Mouse (Mus musculus) forebrain, embryonic 12.5 days (tissue): ENCODE results near the gene Cradd. TPM values are rescaled to one million over a fixed set of nuclear protein-coding genes. Genes with fewer than 3 reads are reported as not detected.

ENCODE experiments used
- ATAC-seq: fragments of 200-750 bp; cut with Nextera tagmentation; 2 replicates; pipeline ENCODE4 v1.8.0; 2017; ENCODE audit warnings: moderate TSS enrichment; ENCODE audit not compliant: low FRiP score
- H3K27ac ChIP-seq: fragments of 300-500 bp; sonication (generic); 2 replicates; pipeline ENCODE4 v1.5.1; 2016; ENCODE audit warnings: mild to moderate bottlenecking
- H3K27me3 ChIP-seq: fragments of 300-500 bp; sonication (generic); 2 replicates; pipeline ENCODE4 v1.6.1; 2016; ENCODE audit warnings: mild to moderate bottlenecking
- H3K36me3 ChIP-seq: fragments of 300-500 bp; sonication (generic); replicated peaks from 2 replicates; pipeline ENCODE4 v1.6.1; 2016; ENCODE audit warnings: mild to moderate bottlenecking
- H3K4me1 ChIP-seq: fragments of 300-500 bp; sonication (generic); 2 replicates; pipeline ENCODE4 v1.6.1; 2016
- H3K4me2 ChIP-seq: fragments of 300-500 bp; sonication (generic); 2 replicates; pipeline ENCODE4 v1.6.1; 2016; ENCODE audit warnings: mild to moderate bottlenecking, moderate library complexity
- H3K4me3 ChIP-seq: fragments of 300-500 bp; sonication (generic); replicated peaks from 2 replicates; pipeline ENCODE4 v1.5.1; 2016; ENCODE audit warnings: mild to moderate bottlenecking
- H3K9ac ChIP-seq: fragments of 300-500 bp; sonication (generic); 2 replicates; pipeline ENCODE4 v1.6.1; 2016; ENCODE audit warnings: mild to moderate bottlenecking
- H3K9me3 ChIP-seq: fragments of 300-500 bp; sonication (generic); 2 replicates; pipeline ENCODE4 v1.6.1; 2016
- WGBS: fragments of 180-500 bp; shearing (Covaris S2); methylation state at CpG from one replicate; pipeline ENCODE4 v1.1.7; 2016; 5-methylcytosine and 5-hydroxymethylcytosine counted together
- polyA plus RNA-seq: library from polyadenylated mRNA; unstranded; fragments of >200 nt; fragmentation: Nextera tagmentation; extraction: Ambion mirVana; gene quantifications from 2 replicates; pipeline ENCODE4 v1.2.1, GENCODE M21; 2016

Cradd gene
- polyA plus RNA-seq, 1 experiment from 2014 or later = 13.3 TPM

- WGBS = 56% methylated on average over 7 of the region's 7 CpGs
- Histone ChIP-seq H3K9ac (no peak overlapping the region), H3K27me3 (no peaks in the 10 kb centered on the region), H3K4me1 (peaks cover 13% of the 10 kb centered on the region), H3K9me3 (no peaks in the 10 kb centered on the region), H3K4me2 (no peak overlapping the region), H3K36me3 (no peaks in the 10 kb centered on the region), H3K4me3 (no peak overlapping the region), H3K27ac (no peak overlapping the region)
- no peak for ATAC-seq
Observed at GRCm38 (mm10) chr10:95200323-95200722, 123.6 kb downstream of the Cradd start.

GRCm38 (mm10) chr10:95199541-95200269 lies 124.2 kb downstream of the Cradd start:
- Histone ChIP-seq H3K27ac (no peak overlapping the region), H3K9me3 (no peaks in the 10 kb centered on the region), H3K4me3 (no peak overlapping the region), H3K27me3 (no peaks in the 10 kb centered on the region), H3K9ac (no peak overlapping the region), H3K4me2 (no peak overlapping the region), H3K4me1 (peaks cover 13% of the 10 kb centered on the region), H3K36me3 (no peaks in the 10 kb centered on the region)
- no peak for ATAC-seq
- WGBS = 47% methylated on average over 11 of the region's 11 CpGs

- Histone ChIP-seq H3K4me3 (no peak overlapping the region), H3K36me3 (no peaks in the 10 kb centered on the region), H3K27me3 (no peaks in the 10 kb centered on the region), H3K27ac (no peak overlapping the region), H3K9ac (no peak overlapping the region), H3K4me2 (no peak overlapping the region), H3K4me1 (peaks cover 13% of the 10 kb centered on the region), H3K9me3 (no peaks in the 10 kb centered on the region)
- 92% methylated on average over 8 of the region's 8 CpGs for WGBS
- ATAC-seq = no peak
Observed at GRCm38 (mm10) chr10:95197377-95197776, 126.6 kb downstream of the Cradd start.

- no peak overlapping the region for H3K4me3 ChIP-seq
- H3K4me2 ChIP-seq = no peak overlapping the region
- 93% methylated on average over 5 of the region's 5 CpGs for WGBS
- H3K27me3 ChIP-seq = no peaks in the 10 kb centered on the region
- no peak for ATAC-seq
- H3K9me3 ChIP-seq = no peaks in the 10 kb centered on the region
- H3K27ac ChIP-seq = no peak overlapping the region
- H3K36me3 ChIP-seq = no peaks in the 10 kb centered on the region
- H3K9ac ChIP-seq = no peak overlapping the region
- H3K4me1 ChIP-seq = peaks cover 13% of the 10 kb centered on the region
Observed at GRCm38 (mm10) chr10:95195719-95196118, 128.2 kb downstream of the Cradd start.

- Histone ChIP-seq H3K9me3 (no peaks in the 10 kb centered on the region), H3K36me3 (no peaks in the 10 kb centered on the region), H3K4me3 (no peak overlapping the region), H3K4me2 (no peak overlapping the region), H3K27me3 (no peaks in the 10 kb centered on the region), H3K27ac (no peak overlapping the region), H3K9ac (no peak overlapping the region), H3K4me1 (peaks cover 4% of the 10 kb centered on the region; the same call in 1 of the 2 replicates)
- WGBS = 95% methylated on average over 4 of the region's 4 CpGs
- no peak for ATAC-seq
Observed at GRCm38 (mm10) chr10:95194776-95195175, 129.2 kb downstream of the Cradd start.

DNA sequence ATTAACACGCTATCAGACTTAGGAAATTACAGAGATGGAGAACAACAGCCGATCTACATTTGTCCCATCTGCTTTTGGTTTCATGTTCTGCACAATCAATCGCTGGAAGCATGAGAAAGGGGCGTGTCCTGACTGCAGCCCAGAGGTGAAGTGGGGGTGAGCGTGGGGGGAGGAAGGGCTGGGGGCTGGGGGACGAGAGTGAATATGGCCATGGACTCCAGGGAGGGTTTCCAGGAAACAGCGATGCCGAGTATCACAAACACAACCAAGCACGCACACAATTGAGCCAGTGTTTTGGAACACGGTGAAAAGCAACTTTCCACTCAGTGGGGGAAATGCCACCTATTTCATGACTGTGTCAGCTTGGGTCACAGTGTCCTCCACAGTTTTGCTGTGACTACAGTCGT lies 130.1 kb downstream of the Cradd start:
- H3K9ac ChIP-seq = no peak overlapping the region
- H3K4me3 ChIP-seq = no peak overlapping the region
- no peak for ATAC-seq
- H3K27ac ChIP-seq = no peak overlapping the region
- H3K4me1 ChIP-seq = no peaks in the 10 kb centered on the region
- no peak overlapping the region for H3K4me2 ChIP-seq
- peaks cover 3% of the 10 kb centered on the region; the same call in 1 of the 2 replicates for H3K9me3 ChIP-seq
- WGBS = 80% methylated on average over 11 of the region's 11 CpGs
- H3K36me3 ChIP-seq = no peaks in the 10 kb centered on the region
- no peaks in the 10 kb centered on the region for H3K27me3 ChIP-seq

- Histone ChIP-seq H3K4me1 (no peaks in the 10 kb centered on the region), H3K27ac (no peak overlapping the region), H3K4me3 (no peak overlapping the region), H3K36me3 (no peaks in the 10 kb centered on the region), H3K9me3 (peaks cover 6% of the 10 kb centered on the region), H3K9ac (no peak overlapping the region), H3K4me2 (no peak overlapping the region), H3K27me3 (no peaks in the 10 kb centered on the region)
- 85% methylated on average over 3 of the region's 3 CpGs for WGBS
- no peak for ATAC-seq
Observed at GRCm38 (mm10) chr10:95191881-95192280, 132.1 kb downstream of the Cradd start.

DNA sequence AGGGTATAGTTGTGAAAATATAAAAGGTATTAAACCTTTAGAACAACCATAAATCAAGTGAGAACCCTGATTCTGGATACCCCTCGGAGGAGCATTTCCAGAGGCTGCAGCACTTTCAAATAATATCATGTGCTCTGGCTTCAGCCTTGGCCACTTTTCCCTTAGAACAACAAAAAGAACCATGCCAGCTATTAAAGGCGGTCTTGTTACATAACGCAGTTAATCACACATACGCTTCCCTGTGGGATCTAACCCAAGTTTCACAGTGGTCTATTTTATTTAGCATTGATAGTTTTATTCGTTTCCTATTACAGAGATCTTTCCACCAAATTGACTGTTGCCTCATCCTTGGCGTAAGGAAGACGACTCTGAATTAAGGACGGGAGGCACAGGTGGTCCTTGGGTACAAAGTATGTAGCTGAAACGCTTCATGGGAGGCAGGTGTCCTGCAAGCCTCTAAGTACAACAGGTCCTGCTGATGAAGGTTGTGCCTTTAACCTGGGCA lies 132.7 kb downstream of the Cradd start:
- Histone ChIP-seq H3K4me1 (no peaks in the 10 kb centered on the region), H3K9ac (no peak overlapping the region), H3K4me2 (no peak overlapping the region), H3K27ac (no peak overlapping the region), H3K27me3 (no peaks in the 10 kb centered on the region), H3K4me3 (no peak overlapping the region), H3K36me3 (no peaks in the 10 kb centered on the region), H3K9me3 (peaks cover 6% of the 10 kb centered on the region)
- ATAC-seq = no peak
- WGBS = 92% methylated on average over 9 of the region's 9 CpGs

DNA sequence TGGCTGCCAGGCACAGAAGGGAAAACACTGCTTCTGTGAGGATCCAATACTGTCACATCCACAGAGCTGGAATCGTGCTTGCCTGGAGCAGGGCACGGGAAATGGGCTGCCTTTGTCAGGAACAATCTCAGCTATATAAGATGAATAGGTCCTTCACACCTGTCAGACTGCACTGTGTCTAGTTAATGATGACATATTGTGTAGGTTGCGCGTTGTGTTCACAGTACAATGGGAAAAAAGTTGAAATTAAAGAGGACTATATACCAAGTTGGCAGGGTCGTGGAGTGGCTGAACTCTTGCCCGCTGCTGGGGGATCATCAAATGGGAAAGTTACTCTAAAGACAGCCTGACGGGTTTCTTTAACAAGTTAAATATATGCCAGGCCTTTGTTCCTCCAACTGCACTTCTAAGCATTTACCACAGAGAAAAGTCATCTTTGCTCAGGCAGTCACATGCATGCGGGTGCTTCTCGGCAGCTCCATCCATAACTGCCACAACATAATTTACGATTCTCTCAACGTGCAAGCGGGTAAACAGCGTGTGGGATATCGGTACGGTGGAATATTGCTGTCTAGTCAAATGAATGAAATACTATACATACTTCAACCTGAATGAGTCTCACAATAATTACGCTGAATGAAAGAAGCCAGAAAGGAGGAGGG lies 134.3 kb downstream of the Cradd start:
- no peak overlapping the region for H3K4me3 ChIP-seq
- H3K27ac ChIP-seq = no peak overlapping the region
- no peak overlapping the region for H3K9ac ChIP-seq
- no peaks in the 10 kb centered on the region for H3K27me3 ChIP-seq
- no peaks in the 10 kb centered on the region for H3K4me1 ChIP-seq
- ATAC-seq = no peak
- H3K4me2 ChIP-seq = no peak overlapping the region
- no peaks in the 10 kb centered on the region for H3K36me3 ChIP-seq
- 87% methylated on average over 16 of the region's 16 CpGs for WGBS
- peaks cover 6% of the 10 kb centered on the region for H3K9me3 ChIP-seq

- H3K27me3 ChIP-seq = no peaks in the 10 kb centered on the region
- no peaks in the 10 kb centered on the region for H3K36me3 ChIP-seq
- H3K4me3 ChIP-seq = no peak overlapping the region
- H3K9ac ChIP-seq = no peak overlapping the region
- WGBS = 78% methylated on average over 5 of the region's 5 CpGs
- peaks cover 6% of the 10 kb centered on the region for H3K9me3 ChIP-seq
- H3K4me1 ChIP-seq = peaks cover 4% of the 10 kb centered on the region; the same call in 1 of the 2 replicates
- no peak overlapping the region for H3K4me2 ChIP-seq
- no peak overlapping the region for H3K27ac ChIP-seq
- no peak for ATAC-seq
Observed at GRCm38 (mm10) chr10:95184210-95184609, 139.7 kb downstream of the Cradd start.

- Histone ChIP-seq H3K9ac (no peak overlapping the region), H3K9me3 (no peaks in the 10 kb centered on the region), H3K27me3 (no peaks in the 10 kb centered on the region), H3K27ac (no peak overlapping the region), H3K4me2 (no peak overlapping the region), H3K4me1 (peaks cover 4% of the 10 kb centered on the region; the same call in 1 of the 2 replicates), H3K36me3 (no peaks in the 10 kb centered on the region), H3K4me3 (no peak overlapping the region)
- 72% methylated on average over 4 of the region's 4 CpGs for WGBS
- no peak for ATAC-seq
Observed at GRCm38 (mm10) chr10:95183051-95183450, 140.9 kb downstream of the Cradd start.

DNA sequence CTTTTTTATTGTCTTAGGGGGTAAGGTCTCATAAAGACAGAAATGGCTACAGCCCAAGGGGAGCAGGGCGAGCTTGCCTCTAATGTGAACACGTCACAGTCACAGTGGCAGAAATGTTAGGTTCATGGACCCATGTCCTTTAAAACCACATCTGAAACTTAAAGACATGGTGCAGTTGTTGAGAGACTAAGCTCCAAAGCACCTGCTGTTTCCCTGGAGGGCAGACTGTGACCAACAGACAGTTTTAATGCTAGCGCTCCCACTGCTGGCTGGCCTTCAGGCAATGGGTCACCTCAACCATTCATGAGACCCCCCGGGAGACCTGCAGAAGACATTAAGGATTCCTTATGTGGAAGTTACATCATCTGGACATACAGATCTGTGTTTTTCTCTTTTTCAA lies 141.5 kb downstream of the Cradd start:
- Histone ChIP-seq H3K9me3 (no peaks in the 10 kb centered on the region), H3K4me2 (no peak overlapping the region), H3K4me3 (no peak overlapping the region), H3K4me1 (peaks cover 4% of the 10 kb centered on the region; the same call in 1 of the 2 replicates), H3K27ac (no peak overlapping the region), H3K27me3 (no peaks in the 10 kb centered on the region), H3K36me3 (no peaks in the 10 kb centered on the region), H3K9ac (no peak overlapping the region)
- WGBS = 89% methylated on average over 4 of the region's 4 CpGs
- ATAC-seq = no peak
